Mouse (Mus musculus) ES-Bruce4 (cell line): ENCODE data around the gene Adsl.

Source experiments
- CTCF ChIP-seq: IDR thresholded peaks from one replicate; pipeline ENCODE4 v1.8.1; 2011; ENCODE audit warnings: low read depth, low read length
- POLR2A ChIP-seq: IDR thresholded peaks from one replicate; pipeline ENCODE4 v1.8.1; 2011; ENCODE audit warnings: low read length; ENCODE audit not compliant: insufficient read depth

GRCm38 (mm10) chr15:80928811-80929355, 19.4 kb upstream of the Adsl start:
- TF ChIP-seq CTCF, result no peak
- no peak for TF ChIP-seq POLR2A
